Mouse (Mus musculus): ENCODE measurements around the gene Sprn. TPM values are rescaled to one million over a fixed set of nuclear protein-coding genes. Genes with fewer than 3 reads are reported as not detected.

The Sprn gene
- polyA plus RNA-seq, 1 experiment, result 0.16 TPM

DNA sequence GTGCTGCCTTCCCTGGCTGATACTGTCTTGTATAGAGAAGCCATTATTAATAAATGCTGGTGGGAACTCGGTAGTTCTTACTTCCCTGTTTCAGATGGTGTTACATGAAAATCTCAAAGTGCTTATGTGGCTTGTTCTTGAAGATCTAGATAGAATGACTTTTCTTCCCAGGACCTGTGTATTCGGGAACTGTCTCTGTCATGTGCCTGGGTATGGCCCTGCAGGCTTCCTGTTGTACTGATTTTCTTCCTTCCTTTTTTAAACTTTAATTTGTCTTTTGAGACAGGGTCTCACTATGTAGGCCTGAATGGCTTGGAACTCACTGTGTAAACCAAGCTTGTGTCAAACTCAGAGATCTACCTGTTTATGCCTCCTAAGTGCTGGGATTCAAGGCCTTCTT is 26.8 kb downstream of the Sprn start:
- DNase-seq, result no peak
- Histone ChIP-seq H3K27ac (ENCODE audit: insufficient read depth, low read depth, low read length) (no peak overlapping the region), H3K36me3 (ENCODE audit: control insufficient read depth, insufficient read depth, low read length) (no peaks in the 10 kb centered on the region), H3K27me3 (replicated peaks; ENCODE audit: control insufficient read depth, insufficient read depth, low read length) (no peaks in the 10 kb centered on the region), H3K4me1 (ENCODE audit: control insufficient read depth, insufficient read depth, low read length) (peaks cover 6% of the 10 kb centered on the region; the same call in 1 of the 2 replicates), H3K4me3 (ENCODE audit: insufficient read depth, low read depth, low read length) (no peak overlapping the region)
- whole genome bisulfite sequencing, result 80% methylated on average over 2 of the region's 2 CpGs
- TF ChIP-seq CTCF (conservative IDR thresholded peaks at IDR 0.05; ENCODE audit: insufficient read depth, insufficient read length, low read depth, low read length) (no peak), POLR2A (IDR thresholded peaks at IDR 0.05; ENCODE audit: low read depth, low read length) (no peak)

DNA sequence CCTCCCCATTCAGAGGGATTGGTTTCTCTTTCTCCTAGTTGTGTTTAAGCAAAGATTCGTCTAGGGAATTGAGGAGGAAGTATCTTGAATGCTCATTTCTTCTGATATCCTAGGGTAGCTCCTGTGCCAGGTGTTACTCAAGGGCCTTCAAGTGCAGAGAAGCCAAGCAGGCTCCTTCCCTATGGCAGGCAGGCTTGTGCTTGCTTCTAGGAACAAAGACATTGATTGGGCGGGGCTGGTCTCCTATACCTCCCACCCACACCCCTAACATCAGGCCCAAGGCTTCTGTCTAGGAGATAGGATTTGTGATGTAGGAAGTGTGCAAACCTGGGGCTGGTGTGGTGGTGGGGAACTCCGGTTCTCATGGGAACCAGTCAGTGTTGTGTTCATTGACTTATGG is 27.7 kb downstream of the Sprn start:
- TF ChIP-seq CTCF (conservative IDR thresholded peaks at IDR 0.05; ENCODE audit: insufficient read depth, insufficient read length, low read depth, low read length) (no peak), POLR2A (IDR thresholded peaks at IDR 0.05; ENCODE audit: low read depth, low read length) (no peak)
- Histone ChIP-seq H3K27me3 (replicated peaks; ENCODE audit: control insufficient read depth, insufficient read depth, low read length) (no peaks in the 10 kb centered on the region), H3K36me3 (ENCODE audit: control insufficient read depth, insufficient read depth, low read length) (no peaks in the 10 kb centered on the region), H3K4me1 (ENCODE audit: control insufficient read depth, insufficient read depth, low read length) (peaks cover 6% of the 10 kb centered on the region; the same call in 1 of the 2 replicates), H3K27ac (ENCODE audit: insufficient read depth, low read depth, low read length) (no peak overlapping the region), H3K4me3 (ENCODE audit: insufficient read depth, low read depth, low read length) (no peak overlapping the region)
- DNase-seq, result no peak
- WGBS, result 85% methylated on average over 3 of the region's 3 CpGs

- H3K4me1 ChIP-seq (ENCODE audit: control insufficient read depth, insufficient read depth, low read length), result peaks cover 6% of the 10 kb centered on the region; the same call in 1 of the 2 replicates
- no peaks in the 10 kb centered on the region for H3K27me3 ChIP-seq (replicated peaks; ENCODE audit: control insufficient read depth, insufficient read depth, low read length)
- DNase-seq, result no peak
- H3K4me3 ChIP-seq (ENCODE audit: insufficient read depth, low read depth, low read length), result peak overlapping the region; percentile 85
- H3K36me3 ChIP-seq (ENCODE audit: control insufficient read depth, insufficient read depth, low read length), result no peaks in the 10 kb centered on the region
- TF ChIP-seq CTCF (conservative IDR thresholded peaks at IDR 0.05; ENCODE audit: insufficient read depth, insufficient read length, low read depth, low read length) (no peak), POLR2A (IDR thresholded peaks at IDR 0.05; ENCODE audit: low read depth, low read length) (no peak)
- 0 out of 2 replicates have a peak overlapping the region, but pooled peaks have one; percentile 29 for H3K27ac ChIP-seq (ENCODE audit: insufficient read depth, low read depth, low read length)
- WGBS, result 10% methylated on average over 5 of the region's 5 CpGs
These were observed 28.7 kb downstream of the Sprn start for GRCm38 (mm10) chr7:140126022-140126350.

DNA sequence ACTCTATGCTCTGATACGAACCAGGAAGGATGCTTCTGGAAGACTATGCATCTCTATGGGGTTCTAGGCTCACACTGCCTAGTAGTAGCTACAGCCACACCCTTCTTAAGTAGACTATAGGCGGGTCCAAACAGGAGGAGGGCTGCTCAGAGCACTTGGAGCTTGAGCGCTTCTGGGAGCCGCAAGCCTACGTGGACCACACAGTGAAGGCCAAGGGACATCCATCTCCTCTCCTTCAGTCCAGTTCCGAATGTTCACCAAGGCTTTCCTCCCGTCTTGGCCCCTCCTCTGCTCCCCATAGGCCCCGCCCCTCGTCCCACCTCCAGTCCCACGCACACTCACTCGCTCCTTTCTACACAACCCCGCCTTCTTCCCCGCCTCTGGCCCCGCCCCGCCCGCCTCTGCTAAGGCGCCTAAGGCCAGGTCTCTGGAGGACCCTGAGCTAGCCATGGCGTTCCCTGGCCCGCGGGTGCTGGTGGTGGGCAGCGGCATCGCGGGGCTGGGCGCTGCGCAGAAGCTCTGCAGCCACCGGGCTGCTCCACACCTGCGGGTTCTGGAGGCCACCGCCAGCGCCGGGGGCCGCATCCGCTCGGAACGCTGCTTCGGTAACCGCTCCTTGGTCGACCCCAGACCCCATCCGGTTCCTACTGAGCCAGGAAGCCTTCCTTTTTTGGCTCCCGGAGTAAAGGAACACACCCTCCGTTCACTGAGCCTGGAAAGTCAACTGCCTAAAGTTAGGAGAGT is 29.2 kb downstream of the Sprn start:
- peak overlapping the region; percentile 85 for H3K4me3 ChIP-seq (ENCODE audit: insufficient read depth, low read depth, low read length)
- peak; percentile 97 for DNase-seq
- H3K27ac ChIP-seq (ENCODE audit: insufficient read depth, low read depth, low read length), result no peak overlapping the region
- WGBS, result 2% methylated on average over 39 of the region's 40 CpGs
- no peaks in the 10 kb centered on the region for H3K36me3 ChIP-seq (ENCODE audit: control insufficient read depth, insufficient read depth, low read length)
- TF ChIP-seq POLR2A (IDR thresholded peaks at IDR 0.05; ENCODE audit: low read depth, low read length) (no peak), CTCF (conservative IDR thresholded peaks at IDR 0.05; ENCODE audit: insufficient read depth, insufficient read length, low read depth, low read length) (no peak)
- no peaks in the 10 kb centered on the region for H3K27me3 ChIP-seq (replicated peaks; ENCODE audit: control insufficient read depth, insufficient read depth, low read length)
- H3K4me1 ChIP-seq (ENCODE audit: control insufficient read depth, insufficient read depth, low read length), result peaks cover 6% of the 10 kb centered on the region; the same call in 1 of the 2 replicates

DNA sequence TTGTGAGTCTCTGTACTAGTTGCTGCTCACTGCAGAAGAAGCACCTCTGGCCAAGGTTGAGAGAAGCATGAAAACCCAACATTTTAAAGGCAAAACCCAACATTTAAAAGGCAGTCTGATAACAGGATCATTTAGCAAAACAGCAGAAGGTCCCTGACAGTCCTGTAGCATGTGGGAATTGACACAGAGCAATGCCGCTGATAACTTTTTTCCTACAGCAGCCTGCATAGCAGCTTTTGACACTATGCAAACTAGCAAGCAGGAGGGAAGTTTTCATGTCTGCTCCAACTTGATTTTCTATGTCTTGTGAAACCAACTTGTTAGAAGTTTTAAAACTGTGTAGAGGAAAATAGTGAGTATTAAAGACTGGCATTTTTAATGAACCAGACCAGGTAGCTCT is 30.3 kb downstream of the Sprn start:
- no peaks in the 10 kb centered on the region for H3K27me3 ChIP-seq (replicated peaks; ENCODE audit: control insufficient read depth, insufficient read depth, low read length)
- H3K4me1 ChIP-seq (ENCODE audit: control insufficient read depth, insufficient read depth, low read length), result peaks cover 6% of the 10 kb centered on the region; the same call in 1 of the 2 replicates
- no peak overlapping the region for H3K4me3 ChIP-seq (ENCODE audit: insufficient read depth, low read depth, low read length)
- 87% methylated on average over 1 of the region's 1 CpGs for whole genome bisulfite sequencing
- no peaks in the 10 kb centered on the region for H3K36me3 ChIP-seq (ENCODE audit: control insufficient read depth, insufficient read depth, low read length)
- no peak for TF ChIP-seq CTCF (conservative IDR thresholded peaks at IDR 0.05; ENCODE audit: insufficient read depth, insufficient read length, low read depth, low read length)
- TF ChIP-seq POLR2A (IDR thresholded peaks at IDR 0.05; ENCODE audit: low read depth, low read length), result no peak
- no peak overlapping the region for H3K27ac ChIP-seq (ENCODE audit: insufficient read depth, low read depth, low read length)
- DNase-seq, result no peak

GRCm38 (mm10) chr7:140122765-140123164 is 31.9 kb downstream of the Sprn start:
- DNase-seq, result no peak
- H3K4me1 ChIP-seq (ENCODE audit: control insufficient read depth, insufficient read depth, low read length), result peaks cover 6% of the 10 kb centered on the region; the same call in 1 of the 2 replicates
- WGBS, result 41% methylated on average over 4 of the region's 4 CpGs
- no peaks in the 10 kb centered on the region for H3K27me3 ChIP-seq (replicated peaks; ENCODE audit: control insufficient read depth, insufficient read depth, low read length)
- no peak for TF ChIP-seq POLR2A (IDR thresholded peaks at IDR 0.05; ENCODE audit: low read depth, low read length)
- no peak for TF ChIP-seq CTCF (conservative IDR thresholded peaks at IDR 0.05; ENCODE audit: insufficient read depth, insufficient read length, low read depth, low read length)
- H3K27ac ChIP-seq (ENCODE audit: insufficient read depth, low read depth, low read length), result no peak overlapping the region
- H3K36me3 ChIP-seq (ENCODE audit: control insufficient read depth, insufficient read depth, low read length), result no peaks in the 10 kb centered on the region
- no peak overlapping the region for H3K4me3 ChIP-seq (ENCODE audit: insufficient read depth, low read depth, low read length)

DNA sequence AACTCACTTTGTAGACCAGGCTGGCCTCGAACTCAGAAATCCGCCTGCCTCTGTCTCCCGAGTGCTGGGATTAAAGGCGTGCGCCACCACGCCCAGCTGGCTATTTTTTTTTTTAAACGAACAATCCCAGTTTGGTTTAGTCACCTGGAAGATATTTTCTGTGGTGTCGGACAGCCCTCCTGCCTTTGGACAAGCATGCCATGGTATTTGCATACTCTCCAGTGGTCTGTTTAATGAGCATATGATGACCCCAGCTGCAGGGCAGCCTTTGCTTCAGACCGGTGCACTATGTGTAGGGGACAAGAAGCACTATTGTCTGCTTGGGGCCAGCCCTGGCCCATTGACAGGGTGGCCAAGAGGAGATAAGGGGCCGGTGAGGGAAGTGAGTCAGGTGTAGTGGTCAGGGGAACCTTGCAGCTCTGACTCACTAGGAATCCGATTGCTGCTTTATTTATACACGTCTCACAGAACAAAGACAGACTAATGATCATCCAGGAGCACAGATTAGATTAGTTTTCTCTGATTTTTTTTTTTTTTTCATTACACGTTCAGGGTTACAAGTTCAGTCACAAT is 33.3 kb downstream of the Sprn start:
- H3K4me1 ChIP-seq (ENCODE audit: control insufficient read depth, insufficient read depth, low read length), result peaks cover 6% of the 10 kb centered on the region; the same call in 1 of the 2 replicates
- no peaks in the 10 kb centered on the region for H3K27me3 ChIP-seq (replicated peaks; ENCODE audit: control insufficient read depth, insufficient read depth, low read length)
- no peaks in the 10 kb centered on the region for H3K36me3 ChIP-seq (ENCODE audit: control insufficient read depth, insufficient read depth, low read length)
- H3K4me3 ChIP-seq (ENCODE audit: insufficient read depth, low read depth, low read length), result no peak overlapping the region
- no peak overlapping the region for H3K27ac ChIP-seq (ENCODE audit: insufficient read depth, low read depth, low read length)
- DNase-seq, result no peak
- 84% methylated on average over 13 of the region's 13 CpGs for WGBS
- no peak for TF ChIP-seq POLR2A (IDR thresholded peaks at IDR 0.05; ENCODE audit: low read depth, low read length)
- TF ChIP-seq CTCF (conservative IDR thresholded peaks at IDR 0.05; ENCODE audit: insufficient read depth, insufficient read length, low read depth, low read length), result no peak

Data from kidney, adult 2 months (tissue).